Mouse (Mus musculus) forebrain, embryonic 13.5 days (tissue): ENCODE measurements around the gene Olfr71. TPM values are rescaled to one million over a fixed set of nuclear protein-coding genes. Genes with fewer than 3 reads are reported as not detected.

ENCODE experiments used
- ATAC-seq: fragments of 200-750 bp; cut with Nextera tagmentation; 2 replicates; pipeline ENCODE4 v1.8.0; 2017
- H3K27ac ChIP-seq: fragments of 300-500 bp; sonication (generic); 2 replicates; pipeline ENCODE4 v1.5.1; 2015; ENCODE audit warnings: inconsistent platforms, mild to moderate bottlenecking, moderate library complexity
- H3K27me3 ChIP-seq: fragments of 300-500 bp; sonication (generic); 2 replicates; pipeline ENCODE4 v1.6.1; 2015; ENCODE audit warnings: mild to moderate bottlenecking, inconsistent platforms
- H3K36me3 ChIP-seq: fragments of 300-500 bp; sonication (generic); 2 replicates; pipeline ENCODE4 v1.6.1; 2015; ENCODE audit warnings: mild to moderate bottlenecking, inconsistent platforms; ENCODE audit not compliant: poor library complexity, severe bottlenecking
- H3K4me1 ChIP-seq: fragments of 300-500 bp; sonication (generic); 2 replicates; pipeline ENCODE4 v1.6.1; 2015; ENCODE audit warnings: inconsistent platforms
- H3K4me2 ChIP-seq: fragments of 300-500 bp; sonication (generic); 2 replicates; pipeline ENCODE4 v1.6.1; 2015; ENCODE audit warnings: inconsistent platforms, mild to moderate bottlenecking, moderate library complexity
- H3K4me3 ChIP-seq: fragments of 300-500 bp; sonication (generic); 2 replicates; pipeline ENCODE4 v1.5.1; 2015; ENCODE audit warnings: mild to moderate bottlenecking, inconsistent platforms
- H3K9ac ChIP-seq: fragments of 300-500 bp; sonication (generic); 2 replicates; pipeline ENCODE4 v1.6.1; 2015; ENCODE audit warnings: mild to moderate bottlenecking, inconsistent platforms
- H3K9me3 ChIP-seq: fragments of 300-500 bp; sonication (generic); replicated peaks from 2 replicates; pipeline ENCODE4 v1.6.1; 2016; ENCODE audit warnings: inconsistent platforms
- WGBS: fragments of 180-500 bp; shearing (Covaris S2); methylation state at CpG from one replicate; pipeline ENCODE4 v1.1.7; 2015; 5-methylcytosine and 5-hydroxymethylcytosine counted together
- polyA plus RNA-seq: library from polyadenylated mRNA; unstranded; fragments of >200 nt; fragmentation: Nextera tagmentation; extraction: Ambion mirVana; gene quantifications from 2 replicates; pipeline ENCODE4 v1.2.1, GENCODE M21; 2015

Olfr71 gene
- polyA plus RNA-seq, 1 experiment from 2014 or later: not detected

DNA sequence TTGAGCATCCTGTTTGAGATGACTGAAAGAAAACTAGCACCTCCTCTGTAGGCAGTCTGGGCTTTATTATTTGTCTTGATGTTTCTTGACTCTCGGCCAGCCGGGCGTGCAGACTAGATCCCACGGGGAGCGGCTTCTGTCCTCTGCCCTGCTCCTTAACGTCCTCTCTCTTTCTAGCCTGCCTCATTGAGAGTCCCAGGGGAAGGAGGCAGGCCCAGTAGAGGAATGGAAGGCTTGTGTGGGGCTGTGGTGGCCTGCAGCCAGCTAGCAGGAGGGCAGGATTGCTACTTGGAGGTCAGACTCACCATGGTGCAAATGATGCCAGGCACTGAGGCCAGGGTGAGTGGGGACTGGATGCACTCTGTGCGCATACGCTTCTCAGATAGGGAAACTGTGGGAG lies 6.2 kb downstream of the Olfr71 start:
- Histone ChIP-seq H3K9me3 (no peaks in the 10 kb centered on the region), H3K4me1 (0 out of 2 replicates have a peak, but pooled peaks cover 4% of the 10 kb centered on the region), H3K9ac (no peak overlapping the region), H3K27ac (no peak overlapping the region), H3K4me3 (no peak overlapping the region), H3K36me3 (no peaks in the 10 kb centered on the region), H3K27me3 (no peaks in the 10 kb centered on the region), H3K4me2 (no peak overlapping the region)
- 85% methylated on average over 8 of the region's 8 CpGs for WGBS
- no peak for ATAC-seq

DNA sequence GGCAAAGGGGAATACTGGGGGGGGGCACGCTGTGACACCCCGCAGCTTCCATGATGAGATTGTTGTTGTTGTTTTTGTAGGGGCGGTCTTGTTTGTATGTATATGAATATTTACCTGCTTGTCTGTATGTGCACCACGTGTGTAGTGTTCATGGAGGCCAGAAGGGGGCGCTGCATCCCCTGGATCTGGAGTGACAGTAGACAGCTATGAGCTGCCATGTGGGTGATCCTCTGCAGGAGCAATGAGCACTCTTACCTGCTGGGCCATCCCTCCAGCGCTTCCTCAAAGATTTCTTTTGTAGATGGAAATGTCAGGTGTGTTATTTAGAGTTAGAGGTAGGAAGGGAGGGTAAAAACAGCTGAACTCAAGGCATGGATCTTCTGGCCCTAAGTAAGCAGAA lies 6.6 kb downstream of the Olfr71 start:
- H3K9me3 ChIP-seq: no peaks in the 10 kb centered on the region
- no peaks in the 10 kb centered on the region for H3K27me3 ChIP-seq
- H3K4me1 ChIP-seq: 0 out of 2 replicates have a peak, but pooled peaks cover 4% of the 10 kb centered on the region
- H3K4me2 ChIP-seq: no peak overlapping the region
- H3K27ac ChIP-seq: no peak overlapping the region
- no peak overlapping the region for H3K9ac ChIP-seq
- H3K4me3 ChIP-seq: no peak overlapping the region
- no peaks in the 10 kb centered on the region for H3K36me3 ChIP-seq
- no peak for ATAC-seq
- 77% methylated on average over 6 of the region's 6 CpGs for WGBS

DNA sequence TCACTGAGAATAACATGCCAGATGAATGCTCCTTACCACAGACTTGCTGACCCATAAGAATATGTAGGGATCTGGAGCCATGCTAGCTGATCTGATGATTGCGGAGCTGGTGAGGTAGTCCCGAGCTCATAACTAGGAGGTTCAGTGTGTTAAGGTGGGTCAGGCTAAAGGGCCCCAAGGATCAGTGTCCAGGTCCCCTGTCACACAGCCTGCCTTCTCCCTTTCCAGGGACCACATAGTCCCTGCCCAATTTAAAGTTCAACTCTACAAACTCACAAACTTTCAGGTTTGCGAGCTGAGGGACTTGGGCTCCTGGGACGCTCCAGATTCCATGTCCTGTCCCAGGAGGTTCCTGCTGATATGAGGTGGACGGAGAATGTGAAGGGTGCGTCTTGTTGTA lies 9.3 kb downstream of the Olfr71 start, which contains the start of gene Olfr70:
Gene Olfr70, minus strand, starts transcription at position 101 of the 400 bp plus-strand sequence.
- H3K27me3 ChIP-seq: no peaks in the 10 kb centered on the region

DNA sequence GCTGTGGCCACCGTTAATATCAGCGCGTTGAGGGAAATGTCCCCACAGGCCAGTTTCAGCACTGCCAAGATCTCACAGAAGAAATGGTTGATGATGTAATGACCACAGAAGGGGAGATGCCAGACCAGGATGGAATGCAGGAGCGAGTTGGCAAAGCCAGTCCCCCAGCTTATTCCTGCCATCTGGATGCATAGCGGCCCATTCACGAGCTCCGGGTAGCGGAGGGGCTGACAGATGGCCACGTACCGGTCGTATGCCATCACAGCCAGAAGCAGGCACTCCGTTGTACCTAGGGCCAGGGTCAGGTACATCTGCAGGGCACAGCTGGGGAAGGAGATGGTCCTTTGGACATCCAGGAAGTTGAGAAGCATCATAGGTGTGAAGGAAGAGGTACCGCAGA lies 13.5 kb downstream of the Olfr71 start:
- 0 out of 2 replicates have a peak, but pooled peaks have one; percentile 16 for ATAC-seq

More for the DNA sequence above, 9.3 kb downstream of the Olfr71 start, which contains the start of gene Olfr70:
- H3K9ac ChIP-seq: no peak within 1 kb of the TSS
- no peak within 1 kb of the TSS for H3K4me3 ChIP-seq
- H3K36me3 ChIP-seq: no peaks in the 10 kb centered on the region
- H3K27ac ChIP-seq: no peak within 1 kb of the TSS
- H3K4me1 ChIP-seq: no peaks in the 10 kb centered on the region
- WGBS: 93% methylated on average over 6 of the region's 6 CpGs
- H3K4me2 ChIP-seq: no peak within 1 kb of the TSS
- no peaks in the 10 kb centered on the region for H3K9me3 ChIP-seq
- ATAC-seq: no peak

DNA sequence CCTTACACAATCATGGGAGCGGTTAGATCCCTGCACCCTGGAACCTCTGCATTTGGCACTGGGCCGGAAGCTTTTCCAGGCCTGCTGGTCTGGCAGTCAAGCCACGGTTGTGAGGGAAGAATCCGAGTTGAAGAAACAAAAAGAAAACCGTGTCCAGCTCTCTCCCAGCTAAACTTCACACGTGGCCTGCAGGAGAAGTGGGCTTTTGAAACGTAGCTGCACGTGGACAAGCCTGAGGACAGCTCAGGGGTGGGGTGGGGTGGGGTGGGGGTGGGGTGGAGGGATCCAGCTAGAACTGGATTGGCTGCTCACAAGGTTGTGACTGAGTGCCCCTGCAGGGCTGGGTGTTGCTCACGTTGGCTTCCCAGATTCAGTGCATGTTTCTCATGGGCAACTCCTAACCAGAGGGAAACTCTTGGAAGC lies 14.8 kb downstream of the Olfr71 start:
- no peak overlapping the region for H3K9ac ChIP-seq
- H3K4me2 ChIP-seq: no peak overlapping the region
- H3K4me3 ChIP-seq: no peak overlapping the region
- no peaks in the 10 kb centered on the region for H3K27me3 ChIP-seq
- 34% methylated on average over 9 of the region's 9 CpGs for WGBS
- H3K27ac ChIP-seq: no peak overlapping the region
- peaks cover 14% of the 10 kb centered on the region for H3K36me3 ChIP-seq
- H3K9me3 ChIP-seq: no peaks in the 10 kb centered on the region
- H3K4me1 ChIP-seq: no peaks in the 10 kb centered on the region
- no peak for ATAC-seq

More for the DNA sequence above, 13.5 kb downstream of the Olfr71 start:
- Histone ChIP-seq H3K4me2 (no peak overlapping the region), H3K27ac (no peak overlapping the region), H3K9ac (no peak overlapping the region), H3K27me3 (no peaks in the 10 kb centered on the region), H3K36me3 (0 out of 2 replicates have a peak, but pooled peaks cover 5% of the 10 kb centered on the region), H3K4me3 (no peak overlapping the region), H3K9me3 (no peaks in the 10 kb centered on the region), H3K4me1 (no peaks in the 10 kb centered on the region)
- 82% methylated on average over 13 of the region's 13 CpGs for WGBS

DNA sequence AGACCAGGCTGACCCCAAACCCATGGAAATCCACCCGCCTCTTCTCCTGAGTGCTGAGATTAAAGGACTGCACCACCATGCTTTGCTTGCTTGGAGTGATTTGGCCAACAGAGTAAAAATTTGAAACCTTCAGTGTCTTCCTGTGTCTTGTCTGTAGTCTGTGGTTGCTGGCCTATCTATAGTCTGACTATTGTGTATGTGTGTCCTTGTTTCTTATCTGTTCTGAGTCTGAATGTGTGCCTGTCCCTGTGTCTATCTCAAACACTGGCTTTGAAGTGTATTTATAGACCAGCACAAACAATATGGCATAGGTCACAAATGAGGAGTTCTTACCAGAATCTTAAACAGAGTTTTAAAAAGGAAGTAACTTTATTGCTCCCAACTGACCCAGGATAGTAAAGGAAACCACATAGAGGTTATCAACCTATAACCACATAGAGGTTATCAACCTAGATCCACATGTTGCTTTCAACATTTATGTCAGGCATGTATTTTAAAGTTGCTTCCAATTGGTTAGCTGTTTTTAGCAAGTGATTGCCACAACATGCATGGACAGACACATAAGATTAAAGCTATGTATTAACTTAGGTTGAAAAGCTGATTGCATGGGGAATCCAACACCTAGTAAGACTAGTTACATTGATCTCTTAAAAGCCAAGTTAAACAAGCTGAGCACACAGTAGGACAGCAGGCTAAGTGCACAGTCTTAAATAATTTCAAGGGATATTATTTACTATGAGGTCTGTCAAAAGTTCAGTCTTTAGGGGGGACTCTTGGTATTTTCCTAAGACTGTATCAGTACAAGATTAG lies 15.4 kb downstream of the Olfr71 start:
- no peak overlapping the region for H3K27ac ChIP-seq
- no peak overlapping the region for H3K4me2 ChIP-seq
- H3K9ac ChIP-seq: no peak overlapping the region
- H3K4me3 ChIP-seq: no peak overlapping the region
- no peaks in the 10 kb centered on the region for H3K4me1 ChIP-seq
- H3K9me3 ChIP-seq: no peaks in the 10 kb centered on the region
- peaks cover 20% of the 10 kb centered on the region for H3K36me3 ChIP-seq
- 84% methylated on average over 1 of the region's 1 CpGs for WGBS
- no peaks in the 10 kb centered on the region for H3K27me3 ChIP-seq
- no peak for ATAC-seq

DNA sequence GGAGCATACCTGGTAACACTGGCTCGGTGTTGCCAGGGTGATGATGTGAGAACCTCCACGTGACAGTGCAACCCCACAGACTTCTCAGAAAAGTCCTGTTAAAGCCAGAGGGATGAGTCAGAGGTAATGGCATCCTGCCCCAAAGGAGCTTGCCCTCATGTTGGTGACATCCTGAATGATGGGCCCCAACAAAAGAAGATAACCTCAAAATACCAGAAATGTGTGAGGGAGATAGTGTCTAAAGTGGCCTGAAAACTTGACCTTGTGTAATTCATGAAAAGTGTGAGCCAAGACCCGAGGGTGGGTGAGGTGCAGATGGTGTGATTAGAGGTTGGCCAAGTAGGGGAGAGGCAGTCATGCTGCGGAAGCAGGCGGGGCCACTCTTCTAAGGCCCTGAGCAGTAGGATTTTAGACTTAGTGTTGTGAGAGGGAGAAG lies 16.2 kb downstream of the Olfr71 start:
- H3K9ac ChIP-seq: no peak overlapping the region
- ATAC-seq: no peak
- H3K9me3 ChIP-seq: no peaks in the 10 kb centered on the region
- no peak overlapping the region for H3K27ac ChIP-seq
- H3K27me3 ChIP-seq: no peaks in the 10 kb centered on the region
- no peak overlapping the region for H3K4me3 ChIP-seq
- WGBS: 82% methylated on average over 5 of the region's 5 CpGs
- no peaks in the 10 kb centered on the region for H3K4me1 ChIP-seq
- no peak overlapping the region for H3K4me2 ChIP-seq
- H3K36me3 ChIP-seq: peaks cover 28% of the 10 kb centered on the region

DNA sequence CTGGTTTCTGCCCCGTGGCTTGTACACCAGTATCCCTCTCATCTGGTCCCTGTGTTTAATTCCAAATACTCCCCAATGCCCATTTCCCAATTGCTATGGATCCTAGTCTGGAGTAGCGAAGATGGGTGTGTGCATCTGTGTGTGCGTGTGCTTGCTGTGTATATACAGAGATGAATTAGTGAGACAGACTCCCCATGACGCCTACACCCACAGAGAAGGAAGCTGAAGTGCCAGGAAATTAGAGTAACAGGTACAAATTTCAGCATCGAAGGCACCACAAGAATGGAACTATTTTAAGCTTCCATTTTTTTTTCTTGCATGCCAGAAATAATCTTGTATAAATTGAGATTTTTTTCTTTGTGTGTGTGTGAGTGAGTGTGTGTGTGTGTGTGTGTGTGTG lies 19.0 kb downstream of the Olfr71 start:
- H3K36me3 ChIP-seq: peaks cover 54% of the 10 kb centered on the region
- no peak overlapping the region for H3K4me3 ChIP-seq
- no peak for ATAC-seq
- H3K27me3 ChIP-seq: no peaks in the 10 kb centered on the region
- no peak overlapping the region for H3K9ac ChIP-seq
- H3K4me1 ChIP-seq: no peaks in the 10 kb centered on the region
- no peak overlapping the region for H3K4me2 ChIP-seq
- 82% methylated on average over 5 of the region's 5 CpGs for WGBS
- H3K27ac ChIP-seq: no peak overlapping the region
- no peaks in the 10 kb centered on the region for H3K9me3 ChIP-seq

DNA sequence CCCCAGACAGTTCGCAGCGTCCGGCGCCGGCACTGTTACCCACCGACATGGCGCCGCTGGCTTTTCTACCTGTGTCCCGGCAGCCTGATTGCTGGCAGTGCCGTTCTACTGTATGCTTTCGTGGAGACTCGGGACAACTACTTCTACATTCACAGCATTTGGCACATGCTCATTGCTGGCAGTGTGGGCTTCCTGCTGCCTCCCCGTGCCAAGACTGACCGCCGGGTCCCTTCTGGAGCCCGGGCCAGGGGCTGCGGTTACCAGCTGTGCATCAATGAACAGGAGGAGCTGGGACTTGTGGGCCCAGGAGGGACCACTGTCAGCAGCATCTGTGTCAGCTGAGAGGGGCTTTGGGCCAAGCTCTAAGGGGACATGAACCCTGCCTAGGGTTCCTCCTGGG lies 20.0 kb downstream of the Olfr71 start:
- no peaks in the 10 kb centered on the region for H3K27me3 ChIP-seq
- ATAC-seq: no peak
- H3K36me3 ChIP-seq: peaks cover 64% of the 10 kb centered on the region
- H3K9ac ChIP-seq: no peak overlapping the region
- no peaks in the 10 kb centered on the region for H3K9me3 ChIP-seq
- no peaks in the 10 kb centered on the region for H3K4me1 ChIP-seq
- no peak overlapping the region for H3K4me3 ChIP-seq
- no peak overlapping the region for H3K4me2 ChIP-seq
- no peak overlapping the region for H3K27ac ChIP-seq
- WGBS: 94% methylated on average over 17 of the region's 17 CpGs

DNA sequence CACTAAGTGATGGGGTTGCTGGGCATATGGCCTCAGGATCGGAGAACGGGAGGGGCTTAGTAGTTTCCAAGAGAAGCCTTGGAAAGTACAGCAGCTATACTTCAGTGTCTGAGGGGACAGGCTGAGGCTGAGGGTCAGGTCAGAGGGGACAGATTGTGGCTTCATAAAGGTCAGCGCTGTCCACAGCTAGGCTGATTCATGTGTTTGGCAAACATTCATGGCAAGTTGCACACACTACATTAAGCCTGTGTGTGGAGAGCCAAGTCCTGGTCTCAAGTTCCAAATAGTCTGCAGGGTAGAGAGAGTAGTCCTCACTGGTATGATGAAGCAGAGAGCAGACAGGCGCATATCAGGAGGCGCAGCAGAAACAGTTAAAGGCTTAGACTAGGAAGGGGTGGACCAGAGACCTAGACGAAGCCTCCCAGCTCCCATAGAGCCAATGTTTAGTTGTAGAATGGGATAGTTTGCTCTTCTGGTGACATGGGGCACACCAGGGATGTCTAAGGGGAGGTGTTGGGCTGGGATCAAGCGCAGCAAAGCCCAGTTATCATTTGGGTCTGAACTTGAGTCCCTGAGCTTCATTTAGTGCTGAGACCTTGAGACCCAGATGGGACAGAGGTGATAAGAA lies 30.5 kb downstream of the Olfr71 start:
- no peaks in the 10 kb centered on the region for H3K4me1 ChIP-seq
- WGBS: 95% methylated on average over 7 of the region's 7 CpGs
- H3K9ac ChIP-seq: no peak overlapping the region
- peaks cover 96% of the 10 kb centered on the region for H3K36me3 ChIP-seq
- no peak overlapping the region for H3K27ac ChIP-seq
- H3K27me3 ChIP-seq: no peaks in the 10 kb centered on the region
- ATAC-seq: no peak
- no peaks in the 10 kb centered on the region for H3K9me3 ChIP-seq
- H3K4me3 ChIP-seq: no peak overlapping the region
- H3K4me2 ChIP-seq: no peak overlapping the region

DNA sequence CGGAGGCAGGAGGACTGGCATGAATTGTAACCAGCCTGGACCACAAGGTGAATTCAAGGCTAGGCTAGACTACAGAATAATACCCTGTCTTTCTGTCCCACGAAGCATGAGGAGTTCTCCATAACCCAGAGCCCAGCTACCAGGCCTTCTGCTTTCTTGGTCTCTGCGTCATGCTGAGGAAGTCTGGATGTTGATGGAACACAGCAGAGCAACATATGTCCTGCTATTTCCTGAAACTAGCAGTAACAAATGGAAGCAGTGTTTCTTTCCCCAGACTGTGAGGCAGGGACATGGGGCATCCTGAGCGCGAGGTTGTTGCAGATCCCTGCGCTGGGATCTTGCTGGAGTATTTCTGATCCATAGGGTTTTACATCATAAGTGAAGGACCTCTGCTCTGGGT lies 31.5 kb downstream of the Olfr71 start:
- Histone ChIP-seq H3K9ac (no peak overlapping the region), H3K9me3 (no peaks in the 10 kb centered on the region), H3K36me3 (peaks cover 95% of the 10 kb centered on the region), H3K27ac (no peak overlapping the region), H3K4me1 (no peaks in the 10 kb centered on the region), H3K4me2 (no peak overlapping the region), H3K4me3 (no peak overlapping the region), H3K27me3 (no peaks in the 10 kb centered on the region)
- no peak for ATAC-seq
- WGBS: 88% methylated on average over 6 of the region's 6 CpGs

DNA sequence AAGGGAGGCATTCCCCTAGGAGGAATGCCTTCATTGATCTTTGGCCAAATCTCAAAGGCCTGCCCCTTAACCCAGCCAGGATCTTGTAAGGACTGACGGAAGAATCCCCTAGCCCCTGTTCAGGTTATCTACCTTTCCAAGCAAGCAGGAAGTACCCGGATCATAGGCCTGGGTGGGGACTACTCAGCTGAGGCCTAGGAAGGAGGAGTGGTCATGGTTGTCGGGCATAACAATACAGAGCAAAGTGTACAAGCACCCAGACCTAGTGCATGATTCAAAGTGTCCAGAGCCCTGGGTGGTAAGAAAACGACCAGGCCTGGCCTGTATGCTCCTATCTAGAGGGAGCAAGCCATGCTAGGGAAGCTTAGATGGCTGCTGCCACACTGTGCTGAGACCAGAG lies 34.4 kb downstream of the Olfr71 start:
- H3K4me3 ChIP-seq: no peak overlapping the region
- no peak overlapping the region for H3K9ac ChIP-seq
- peaks cover 67% of the 10 kb centered on the region for H3K36me3 ChIP-seq
- H3K27ac ChIP-seq: no peak overlapping the region
- H3K4me2 ChIP-seq: no peak overlapping the region
- ATAC-seq: no peak
- no peaks in the 10 kb centered on the region for H3K9me3 ChIP-seq
- WGBS: 77% methylated on average over 4 of the region's 4 CpGs
- peaks cover 20% of the 10 kb centered on the region for H3K4me1 ChIP-seq
- no peaks in the 10 kb centered on the region for H3K27me3 ChIP-seq
